Comparison of ENCODE assay signal across 11 mouse cellular contexts in the genomic region with DNA sequence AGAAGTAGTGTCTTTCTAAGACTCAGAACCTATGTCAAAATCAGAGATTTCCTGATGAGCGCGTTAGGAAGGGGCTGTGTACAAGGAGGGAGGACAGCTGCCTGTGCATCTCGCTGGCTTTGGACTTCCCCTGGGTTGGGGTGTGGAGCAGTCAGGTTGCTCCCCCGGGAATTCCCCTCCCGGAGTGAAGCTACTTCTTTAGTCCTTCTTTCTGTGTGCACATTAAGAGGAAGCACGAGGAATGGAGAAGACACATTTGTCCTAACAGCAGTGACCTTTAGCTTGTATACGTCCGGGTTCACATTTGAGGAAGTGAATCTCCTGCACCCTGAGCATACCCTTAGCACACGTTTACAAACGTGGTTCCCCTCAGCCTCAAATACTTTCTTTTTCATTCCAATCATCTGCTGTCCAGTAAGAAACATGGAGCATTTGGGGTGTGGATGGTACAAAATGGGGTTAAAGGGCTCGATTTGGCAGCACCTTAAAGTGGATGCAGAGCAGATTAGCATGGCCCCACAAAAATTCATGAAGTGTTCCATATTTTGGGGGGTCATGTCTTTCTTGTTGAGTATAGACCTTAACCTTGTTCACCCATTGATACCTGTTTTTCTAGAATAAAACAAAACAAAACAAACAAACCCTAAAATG. TPM values are rescaled to one million over a fixed set of nuclear protein-coding genes. Genes with fewer than 3 reads are reported as not detected.
DNase-seq lines count a peak whose midpoint lies in the region; ATAC-seq lines count a peak whose summit lies in the region.
"Had no signal": no experiment of that assay in that cellular context is flagged by ENCODE, and none has a peak within 500 bp of the region (broad histone marks: within the 10 kb centered on the region; RNA-seq: fewer than 3 reads in every experiment).

No protein-coding gene starts in this region.

- DNase-seq in hindbrain, embryonic 14.5 days (ENCODE audit: low spot score): no peak
- peak; percentile 62 for DNase-seq in CD4-positive helper T cell, adult 2 months (ENCODE audit: low read depth, low spot score)
- DNase-seq in cerebellum, adult 11-12 months: no peak
- DNase-seq in kidney, postnatal 36 days: no peak
- DNase-seq: gastrocnemius, postnatal 14 days; kidney, adult 18-20 months had no signal

- peaks cover 12% of the 10 kb centered on the region for H3K4me1 ChIP-seq in hindbrain, embryonic 14.5 days (replicated peaks; ENCODE audit: control insufficient read depth, insufficient read depth, low read length)
- H3K4me1 ChIP-seq in hindbrain, embryonic 12.5 days: peaks cover 14% of the 10 kb centered on the region

- no peak overlapping the region for H3K4me2 ChIP-seq in hindbrain, embryonic 14.5 days (replicated peaks)
- H3K4me2 ChIP-seq in hindbrain, embryonic 12.5 days (replicated peaks): no peak overlapping the region

- H3K9me3 ChIP-seq in hindbrain, embryonic 14.5 days (ENCODE audit: control insufficient read depth, low read length): no peaks in the 10 kb centered on the region
- no peaks in the 10 kb centered on the region for H3K9me3 ChIP-seq in hindbrain, embryonic 12.5 days (replicated peaks)
- H3K9me3 ChIP-seq: embryonic facial prominence, embryonic 15.5 days had no signal

- ATAC-seq in hindbrain, embryonic 14.5 days (ENCODE audit: low FRiP score): no peak
- ATAC-seq in hindbrain, embryonic 12.5 days (ENCODE audit: low FRiP score): no peak
- ATAC-seq in common myeloid progenitor, adult 5-6 weeks (replicated peaks; ENCODE audit: low read depth, poor library complexity, severe bottlenecking): peak; percentile 43
- ATAC-seq in megakaryocyte progenitor cell, adult 5-6 weeks (replicated peaks; ENCODE audit: poor library complexity): peak; percentile 33
- ATAC-seq in frontal cortex, adult (ENCODE audit: low TSS enrichment): no peak

- no peak overlapping the region for H3K27ac ChIP-seq in hindbrain, embryonic 14.5 days
- no peak overlapping the region for H3K27ac ChIP-seq in hindbrain, embryonic 12.5 days
- H3K27ac ChIP-seq: embryonic facial prominence, embryonic 15.5 days had no signal

- H3K27me3 ChIP-seq in hindbrain, embryonic 14.5 days (ENCODE audit: control insufficient read depth, insufficient read depth, low read length): peaks cover 23% of the 10 kb centered on the region
- peaks cover 48% of the 10 kb centered on the region for H3K27me3 ChIP-seq in hindbrain, embryonic 12.5 days

- H3K36me3 ChIP-seq in hindbrain, embryonic 14.5 days (replicated peaks; ENCODE audit: control insufficient read depth, insufficient read depth): no peaks in the 10 kb centered on the region; the same call in 1 of the 2 replicates
- H3K36me3 ChIP-seq in hindbrain, embryonic 12.5 days: no peaks in the 10 kb centered on the region
- H3K36me3 ChIP-seq: embryonic facial prominence, embryonic 15.5 days had no signal

- WGBS in hindbrain, embryonic 14.5 days: 56% methylated on average over 11 of the region's 11 CpGs
- WGBS in hindbrain, embryonic 12.5 days: 53% methylated on average over 11 of the region's 11 CpGs

- H3K9ac ChIP-seq in hindbrain, embryonic 14.5 days: no peak overlapping the region
- H3K9ac ChIP-seq in hindbrain, embryonic 12.5 days: no peak overlapping the region

- 0 out of 2 replicates have a peak overlapping the region, but pooled peaks have one; percentile 88 for H3K4me3 ChIP-seq in hindbrain, embryonic 14.5 days (replicated peaks; ENCODE audit: low read length)
- H3K4me3 ChIP-seq in hindbrain, embryonic 12.5 days: no peak overlapping the region

RNA-seq across cellular contexts. Expression of a gene that starts 1.5 kb away (rescaled TPM):
- polyA plus RNA-seq in hindbrain, embryonic 14.5 days (2014; fragmentation: Nextera tagmentation; extraction: Ambion mirVana): 16.6 and 17.5 TPM in 2 replicates
- 4.5 and 4.9 TPM in 2 replicates for polyA plus RNA-seq in hindbrain, embryonic 12.5 days (2016; fragmentation: Nextera tagmentation; extraction: Ambion mirVana)
- total RNA-seq in common myeloid progenitor, adult 5-6 weeks (2017): 26.4 and 31.1 TPM in 2 replicates
- total RNA-seq in megakaryocyte progenitor cell, adult 5-6 weeks (2015): 22.3 and 28.9 TPM in 2 replicates
- 27.4 and 27.6 TPM in 2 replicates for total RNA-seq in megakaryocyte progenitor cell, adult 5-6 weeks (2017)

Comparison
In these comparisons a context has a peak if more than half of its experiments do, and no peak if none do; other contexts are left out.
1. ATAC-seq: peak in common myeloid progenitor, adult 5-6 weeks (single experiment) and megakaryocyte progenitor cell, adult 5-6 weeks (single experiment); none in hindbrain, embryonic 14.5 days (single experiment), hindbrain, embryonic 12.5 days (single experiment) and frontal cortex, adult (single experiment).